Mouse (Mus musculus): ENCODE data around the gene Rufy2.

- TF ChIP-seq GATA1 (IDR thresholded peaks at IDR 0.05; ENCODE audit: borderline replicate concordance, low read length), result no peak
- TF ChIP-seq CTCF (IDR thresholded peaks at IDR 0.05; ENCODE audit: low read depth, low read length), result no peak
- TF ChIP-seq TAL1 (conservative IDR thresholded peaks at IDR 0.05; ENCODE audit: low read depth, low read length), result no peak
Observed at GRCm38 (mm10) chr10:63028396-63028795, 48.4 kb downstream of the Rufy2 start.
